Mouse (Mus musculus) kidney, adult 11 months (tissue): ENCODE measurements at regions not wholly inside any gene's neighbourhood (a gene's known extent, or its start where the extent isn't known, plus 50 kb on each side); places are given as distances from the start of the nearest gene placed in this dataset.

Experiments
- DNase-seq: peaks from one replicate; pipeline ENCODE4 v3.0.0; 2022

- DNase-seq, result peak; percentile 19
Observed at GRCm38 (mm10) chr19:56105452-56106091, 181.4 kb upstream of the Habp2 start.

- DNase-seq, result no peak
Observed at GRCm38 (mm10) chr19:56108796-56109195, 178.1 kb upstream of the Habp2 start.

GRCm38 (mm10) chr19:56115552-56116284 is 171.2 kb upstream of the Habp2 start:
- DNase-seq, result no peak

- no peak for DNase-seq
Observed at GRCm38 (mm10) chr19:56116285-56116680, 170.7 kb upstream of the Habp2 start.

GRCm38 (mm10) chr19:56120723-56121122 is 166.2 kb upstream of the Habp2 start:
- no peak for DNase-seq

GRCm38 (mm10) chr19:56122186-56122585 is 164.8 kb upstream of the Habp2 start:
- no peak for DNase-seq

- no peak for DNase-seq
Observed at GRCm38 (mm10) chr19:56131556-56131955, 155.4 kb upstream of the Habp2 start.

GRCm38 (mm10) chr19:56132911-56133562 is 153.9 kb upstream of the Habp2 start:
- DNase-seq, result no peak

- no peak for DNase-seq
Observed at GRCm38 (mm10) chr19:56133565-56133964, 153.4 kb upstream of the Habp2 start.

GRCm38 (mm10) chr19:56134081-56134818 is 152.7 kb upstream of the Habp2 start:
- DNase-seq, result peak; percentile 51

GRCm38 (mm10) chr19:56135306-56135928 is 151.5 kb upstream of the Habp2 start:
- DNase-seq, result peak; percentile 74

GRCm38 (mm10) chr19:56140540-56140939 is 146.4 kb upstream of the Habp2 start:
- DNase-seq, result no peak

GRCm38 (mm10) chr19:56144221-56144620 is 142.7 kb upstream of the Habp2 start:
- peak; percentile 13 for DNase-seq

GRCm38 (mm10) chr19:56157120-56157519 is 129.8 kb upstream of the Habp2 start:
- DNase-seq, result no peak

GRCm38 (mm10) chr19:56162156-56162555 is 124.8 kb upstream of the Habp2 start:
- DNase-seq, result no peak

GRCm38 (mm10) chr19:56169133-56169997 is 117.6 kb upstream of the Habp2 start:
- no peak for DNase-seq

- no peak for DNase-seq
Observed at GRCm38 (mm10) chr19:56169998-56170274, 117.0 kb upstream of the Habp2 start.

- no peak for DNase-seq
Observed at GRCm38 (mm10) chr19:56172454-56172853, 114.5 kb upstream of the Habp2 start.

- DNase-seq, result peak; percentile 6
Observed at GRCm38 (mm10) chr19:56176059-56176458, 110.9 kb upstream of the Habp2 start.

GRCm38 (mm10) chr19:56177231-56177745 is 109.6 kb upstream of the Habp2 start:
- DNase-seq, result no peak

GRCm38 (mm10) chr19:56185756-56186155 is 101.2 kb upstream of the Habp2 start:
- DNase-seq, result no peak

GRCm38 (mm10) chr19:56189185-56189584 is 97.8 kb upstream of the Habp2 start:
- DNase-seq, result no peak
